Comparison of ENCODE assay signal across 24 mouse cellular contexts in the genomic region with DNA sequence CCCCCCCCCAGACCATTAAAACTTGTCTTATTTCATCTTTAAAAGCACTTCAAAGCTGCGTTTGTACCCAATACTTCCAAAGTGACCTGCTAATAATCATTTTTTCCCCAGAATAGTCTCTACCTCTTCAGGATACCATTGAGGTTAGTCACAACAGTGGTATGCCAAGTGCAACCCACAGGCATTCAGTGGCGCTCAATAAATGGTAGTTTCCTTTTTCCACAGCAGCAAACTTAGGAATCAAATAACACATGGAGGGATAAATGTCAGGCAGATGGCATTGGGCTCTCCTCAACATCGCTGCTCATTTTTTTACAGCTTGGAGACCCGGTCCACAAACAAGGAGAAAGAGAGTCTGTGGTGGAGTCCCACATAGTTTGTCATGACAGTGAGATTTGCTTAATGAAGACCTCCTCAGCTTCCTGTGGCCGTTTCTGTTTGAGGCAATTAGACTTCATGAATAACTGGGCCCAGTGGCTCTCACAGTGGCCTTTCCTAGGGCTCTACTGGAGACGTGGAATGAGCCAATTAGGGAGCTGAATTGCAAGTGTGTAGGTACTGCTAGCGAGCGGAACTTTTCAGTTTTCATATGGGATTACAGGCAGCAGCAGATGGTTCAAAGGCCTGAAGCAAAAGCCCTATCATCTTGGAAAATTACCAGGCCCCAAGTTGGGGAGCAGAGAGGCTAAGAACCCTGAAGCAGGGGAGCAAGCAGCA.
DNase-seq lines count a peak whose midpoint lies in the region; ATAC-seq and TF ChIP-seq lines count a peak whose summit lies in the region.
"Had no signal": no experiment of that assay in that cellular context is flagged by ENCODE, and none has a peak within 500 bp of the region (broad histone marks: within the 10 kb centered on the region; RNA-seq: fewer than 3 reads in every experiment).

No protein-coding gene starts in this region.

- peaks cover 21% of the 10 kb centered on the region for H3K4me1 ChIP-seq in forebrain, embryonic 10.5 days
- H3K4me1 ChIP-seq in forebrain, postnatal 0 days (ENCODE audit: insufficient read depth), result no peaks in the 10 kb centered on the region
- H3K4me1 ChIP-seq in midbrain, embryonic 15.5 days, result peaks cover 6% of the 10 kb centered on the region; the same call in 1 of the 2 replicates
- no peaks in the 10 kb centered on the region for H3K4me1 ChIP-seq in midbrain, embryonic 11.5 days (ENCODE audit: control insufficient read depth, insufficient read depth, low read length)
- H3K4me1 ChIP-seq in forebrain, embryonic 12.5 days, result peaks cover 8% of the 10 kb centered on the region; the same call in 1 of the 2 replicates

- peaks cover 18% of the 10 kb centered on the region for H3K36me3 ChIP-seq in forebrain, embryonic 10.5 days (replicated peaks)
- no peaks in the 10 kb centered on the region; the same call in 1 of the 2 replicates for H3K36me3 ChIP-seq in forebrain, postnatal 0 days (ENCODE audit: insufficient read depth)
- no peaks in the 10 kb centered on the region for H3K36me3 ChIP-seq in midbrain, embryonic 15.5 days (replicated peaks)
- no peaks in the 10 kb centered on the region for H3K36me3 ChIP-seq in midbrain, embryonic 11.5 days (ENCODE audit: control insufficient read depth, insufficient read depth, low read length)
- 0 out of 2 replicates have a peak, but pooled peaks cover 2% of the 10 kb centered on the region for H3K36me3 ChIP-seq in forebrain, embryonic 12.5 days (replicated peaks)
- H3K36me3 ChIP-seq: intestine, embryonic 15.5 days had no signal

- ATAC-seq in forebrain, postnatal 0 days, result no peak
- peak; percentile 35; the same call in 1 of the 2 replicates for ATAC-seq in midbrain, embryonic 15.5 days (replicated peaks)
- no peak for ATAC-seq in midbrain, embryonic 11.5 days (ENCODE audit: low FRiP score)
- peak; percentile 53; the same call in 1 of the 2 replicates for ATAC-seq in forebrain, embryonic 12.5 days (ENCODE audit: low FRiP score)
- ATAC-seq: hindbrain, embryonic 16.5 days; intestine, embryonic 15.5 days had no signal

- H3K4me2 ChIP-seq in forebrain, postnatal 0 days (ENCODE audit: low read depth), result no peak overlapping the region
- H3K4me2 ChIP-seq in midbrain, embryonic 15.5 days, result no peak overlapping the region
- H3K4me2 ChIP-seq in midbrain, embryonic 11.5 days, result no peak overlapping the region
- H3K4me2 ChIP-seq in forebrain, embryonic 12.5 days, result no peak overlapping the region
- H3K4me2 ChIP-seq: heart, embryonic 11.5 days; intestine, embryonic 15.5 days; limb, embryonic 13.5 days had no signal

- H3K9ac ChIP-seq in forebrain, postnatal 0 days, result no peak overlapping the region
- H3K9ac ChIP-seq in midbrain, embryonic 15.5 days, result no peak overlapping the region
- H3K9ac ChIP-seq in midbrain, embryonic 11.5 days (ENCODE audit: low read length), result no peak overlapping the region
- H3K9ac ChIP-seq in forebrain, embryonic 12.5 days, result no peak overlapping the region
- H3K9ac ChIP-seq: intestine, embryonic 15.5 days; limb, embryonic 13.5 days; liver, embryonic 14.5 days had no signal

- H3K4me3 ChIP-seq in forebrain, embryonic 10.5 days, result no peak overlapping the region
- no peak overlapping the region for H3K4me3 ChIP-seq in forebrain, postnatal 0 days (ENCODE audit: low read depth, low read length)
- no peak overlapping the region for H3K4me3 ChIP-seq in midbrain, embryonic 15.5 days
- H3K4me3 ChIP-seq in midbrain, embryonic 11.5 days (ENCODE audit: low read depth, low read length), result no peak overlapping the region
- no peak overlapping the region for H3K4me3 ChIP-seq in forebrain, embryonic 12.5 days (replicated peaks)
- H3K4me3 ChIP-seq: gastrocnemius, adult 2 months; hindbrain, embryonic 10.5 days; intestine, embryonic 15.5 days; limb, embryonic 13.5 days had no signal

- no peak for TF ChIP-seq CTCF in forebrain, postnatal 0 days (IDR thresholded peaks at IDR 0.05; ENCODE audit: low read depth)

- 72% methylated on average over 8 of the region's 8 CpGs for WGBS in forebrain, embryonic 10.5 days
- 35% methylated on average over 8 of the region's 8 CpGs for WGBS in forebrain, postnatal 0 days
- WGBS in midbrain, embryonic 15.5 days, result 66% methylated on average over 8 of the region's 8 CpGs
- WGBS in midbrain, embryonic 11.5 days, result 81% methylated on average over 8 of the region's 8 CpGs
- WGBS in forebrain, embryonic 12.5 days, result 56% methylated on average over 8 of the region's 8 CpGs

- H3K9me3 ChIP-seq in forebrain, embryonic 10.5 days, result no peaks in the 10 kb centered on the region
- no peaks in the 10 kb centered on the region for H3K9me3 ChIP-seq in forebrain, postnatal 0 days (ENCODE audit: low read length)
- no peaks in the 10 kb centered on the region for H3K9me3 ChIP-seq in midbrain, embryonic 15.5 days
- H3K9me3 ChIP-seq in midbrain, embryonic 11.5 days (ENCODE audit: control insufficient read depth, low read length), result no peaks in the 10 kb centered on the region
- no peaks in the 10 kb centered on the region for H3K9me3 ChIP-seq in forebrain, embryonic 12.5 days
- H3K9me3 ChIP-seq: hindbrain, embryonic 10.5 days; intestine, embryonic 15.5 days; limb, embryonic 13.5 days had no signal

- peak overlapping the region; percentile 48 for H3K27ac ChIP-seq in forebrain, embryonic 10.5 days
- H3K27ac ChIP-seq in forebrain, postnatal 0 days (ENCODE audit: low read depth, low read length), result no peak overlapping the region
- H3K27ac ChIP-seq in midbrain, embryonic 15.5 days, result no peak overlapping the region
- no peak overlapping the region for H3K27ac ChIP-seq in midbrain, embryonic 11.5 days (ENCODE audit: low read depth, low read length)
- peak overlapping the region; percentile 50; the same call in 1 of the 2 replicates for H3K27ac ChIP-seq in forebrain, embryonic 12.5 days
- H3K27ac ChIP-seq: gastrocnemius, adult 2 months; hindbrain, embryonic 10.5 days; intestine, embryonic 15.5 days; limb, embryonic 13.5 days; liver, embryonic 14.5 days; macrophage had no signal

- no peaks in the 10 kb centered on the region for H3K27me3 ChIP-seq in forebrain, embryonic 10.5 days (ENCODE audit: poor library complexity, severe bottlenecking)
- H3K27me3 ChIP-seq in forebrain, postnatal 0 days (ENCODE audit: insufficient read depth, low read length), result no peaks in the 10 kb centered on the region
- no peaks in the 10 kb centered on the region for H3K27me3 ChIP-seq in midbrain, embryonic 15.5 days (replicated peaks)
- no peaks in the 10 kb centered on the region for H3K27me3 ChIP-seq in midbrain, embryonic 11.5 days (ENCODE audit: control insufficient read depth, insufficient read depth, low read length)
- H3K27me3 ChIP-seq in forebrain, embryonic 12.5 days, result no peaks in the 10 kb centered on the region
- H3K27me3 ChIP-seq: intestine, embryonic 15.5 days; limb, embryonic 13.5 days had no signal

- no peak for DNase-seq in forebrain, embryonic 10.5 days (ENCODE audit: extremely low spot score, low spot score)
- DNase-seq in forebrain, postnatal 0 days, result no peak
- DNase-seq in midbrain, embryonic 11.5 days (ENCODE audit: low spot score, missing footprints), result no peak
- no peak for DNase-seq in adrenal gland, adult 18-20 months (ENCODE audit: low spot score in 2 of 2)
- no peak for DNase-seq in MN1 (ENCODE audit: low spot score)
- DNase-seq in ovary, adult 18-20 months (ENCODE audit: low spot score), result no peak
- DNase-seq: adrenal gland, postnatal 25 days; cerebellum, adult 11 months; cerebellum, adult 9-11 months; gastrocnemius, adult 2 months; kidney, adult 9 months; kidney, postnatal 14 days; layer of hippocampus, postnatal 36 days; right cerebral cortex, postnatal 25 days; spleen, adult 18-20 months had no signal

Comparison
In these comparisons a context has a peak if more than half of its experiments do, and no peak if none do; other contexts are left out.
1. H3K27ac ChIP-seq: peak in forebrain, embryonic 10.5 days (single experiment) and forebrain, embryonic 12.5 days (single experiment); none in forebrain, postnatal 0 days (single experiment), midbrain, embryonic 15.5 days (single experiment) and midbrain, embryonic 11.5 days (single experiment).
2. ATAC-seq: peak in midbrain, embryonic 15.5 days (single experiment) and forebrain, embryonic 12.5 days (single experiment); none in forebrain, postnatal 0 days (single experiment) and midbrain, embryonic 11.5 days (single experiment).